20 mouse cellular contexts compared by ENCODE assay signal in the genomic region with DNA sequence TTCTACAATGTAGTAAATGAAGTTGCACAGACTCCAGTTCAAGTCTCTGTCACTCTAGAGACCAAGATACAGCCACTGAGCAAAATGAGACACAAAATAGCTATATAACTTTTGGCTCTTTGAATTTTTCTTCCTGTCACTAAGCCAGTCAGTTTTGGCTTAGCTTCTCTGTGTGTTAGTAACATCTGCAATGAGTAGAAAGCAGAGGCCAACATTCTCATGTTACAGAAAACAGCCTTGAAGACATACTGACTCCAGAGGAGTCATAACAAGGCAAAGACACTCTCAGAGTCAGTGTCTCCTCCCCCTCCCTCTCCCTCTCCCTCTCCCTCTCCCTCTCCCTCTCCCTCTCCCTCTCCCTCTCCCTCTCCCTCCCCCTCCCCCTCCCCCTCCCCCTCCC. TPM values are rescaled to one million over a fixed set of nuclear protein-coding genes. Genes with fewer than 3 reads are reported as not detected.
"Had no signal": no experiment of that assay in that cellular context is flagged by ENCODE, and none has a peak within 500 bp of the region (broad histone marks: within the 10 kb centered on the region; RNA-seq: fewer than 3 reads in every experiment).

No protein-coding gene starts in this region.

- H3K4me3 ChIP-seq: kidney, embryonic 15.5 days; limb, embryonic 13.5 days; liver, embryonic 15.5 days; megakaryocyte, embryonic 14.5 days; midbrain, embryonic 15.5 days; neural tube, embryonic 12.5 days; stomach, embryonic 15.5 days had no signal

- DNase-seq: kidney, adult 2 months; kidney, postnatal 25 days; layer of hippocampus, adult 9-11 months; layer of hippocampus, postnatal 36 days; lung, adult 2 months; retina, postnatal 1 day; right cerebral cortex, postnatal 4 days; thymus, adult 2 months; thymus, postnatal 25 days had no signal

- H3K27me3 ChIP-seq: kidney, embryonic 15.5 days; limb, embryonic 13.5 days; liver, embryonic 15.5 days; megakaryocyte, embryonic 14.5 days; midbrain, embryonic 15.5 days; neural tube, embryonic 12.5 days; stomach, embryonic 15.5 days had no signal

- H3K4me2 ChIP-seq: kidney, embryonic 15.5 days; limb, embryonic 13.5 days; liver, embryonic 11.5 days; liver, embryonic 15.5 days; midbrain, embryonic 11.5 days; midbrain, embryonic 15.5 days; neural tube, embryonic 12.5 days; stomach, embryonic 15.5 days had no signal

- H3K9me3 ChIP-seq: kidney, embryonic 15.5 days; limb, embryonic 13.5 days; liver, embryonic 15.5 days; megakaryocyte, embryonic 14.5 days; midbrain, embryonic 15.5 days; neural tube, embryonic 12.5 days; stomach, embryonic 15.5 days had no signal

- ATAC-seq: midbrain, embryonic 15.5 days had no signal

- H3K4me1 ChIP-seq: limb, embryonic 13.5 days; liver, embryonic 15.5 days had no signal

- H3K27ac ChIP-seq: kidney, embryonic 15.5 days; limb, embryonic 13.5 days; liver, embryonic 15.5 days; macrophage; midbrain, embryonic 15.5 days; neural tube, embryonic 12.5 days; stomach, embryonic 15.5 days had no signal

- H3K9ac ChIP-seq: kidney, embryonic 15.5 days; limb, embryonic 13.5 days; liver, embryonic 15.5 days; midbrain, embryonic 15.5 days; neural tube, embryonic 12.5 days; stomach, embryonic 15.5 days had no signal

RNA-seq across cellular contexts. Expression of a gene that starts 47.2 kb away (rescaled TPM):
- total RNA-seq: monocyte, adult 5-6 weeks had no signal
- polyA plus RNA-seq: macrophage had no signal
